Mouse (Mus musculus) adrenal gland, adult 18-20 months (tissue): ENCODE data around the gene Myo3b. TPM values are rescaled to one million over a fixed set of nuclear protein-coding genes. Genes with fewer than 3 reads are reported as not detected.

ENCODE experiments used
- DNase-seq, 2 experiments: peaks; one replicate each; pipeline ENCODE4 v3.0.0; 2021 to 2022; ENCODE audit warnings: low spot score in 2 of 2
- total RNA-seq, 2 experiments: library from RNA; stranded (reverse); gene quantifications; 1 replicate in 1 of 2; 2 replicates in 1 of 2; pipeline ENCODE4 v1.2.3; 2021

Myo3b gene
- total RNA-seq, 2 experiments from 2014 or later = not detected

DNA sequence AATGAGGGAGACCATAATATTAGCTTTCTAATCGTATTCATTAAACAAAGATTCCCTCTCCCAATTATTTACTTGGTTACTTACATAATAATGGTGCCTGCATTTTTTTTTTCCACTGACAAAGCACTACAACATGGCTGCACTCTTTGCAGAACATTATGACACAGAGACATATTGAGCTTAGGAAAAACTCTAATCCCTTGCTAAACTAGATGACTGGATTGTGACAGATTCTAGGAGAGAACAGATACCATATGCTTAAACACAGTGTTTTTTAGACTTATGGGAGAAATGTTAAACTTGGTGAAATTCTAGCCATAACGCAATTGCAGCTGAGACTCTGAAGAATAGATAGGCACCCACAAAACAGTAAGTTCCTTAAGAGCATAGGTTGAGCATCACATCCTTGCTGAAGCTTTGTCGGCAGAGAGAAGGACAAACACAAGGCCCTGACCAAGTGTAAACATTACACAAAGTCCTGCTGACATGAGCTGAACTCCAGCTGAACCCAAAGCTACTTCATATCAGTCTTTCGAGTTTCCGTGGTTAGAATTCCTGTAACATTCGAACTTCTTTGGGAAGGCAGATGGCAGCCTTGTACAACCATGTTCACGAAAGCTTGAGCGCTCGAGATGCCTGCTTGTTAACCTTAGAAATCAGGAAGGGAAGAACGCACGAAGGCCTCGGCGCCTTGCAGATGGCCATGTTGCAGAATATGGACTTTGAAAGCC is 382.4 kb downstream of the Myo3b start:
- DNase-seq = no peak

DNA sequence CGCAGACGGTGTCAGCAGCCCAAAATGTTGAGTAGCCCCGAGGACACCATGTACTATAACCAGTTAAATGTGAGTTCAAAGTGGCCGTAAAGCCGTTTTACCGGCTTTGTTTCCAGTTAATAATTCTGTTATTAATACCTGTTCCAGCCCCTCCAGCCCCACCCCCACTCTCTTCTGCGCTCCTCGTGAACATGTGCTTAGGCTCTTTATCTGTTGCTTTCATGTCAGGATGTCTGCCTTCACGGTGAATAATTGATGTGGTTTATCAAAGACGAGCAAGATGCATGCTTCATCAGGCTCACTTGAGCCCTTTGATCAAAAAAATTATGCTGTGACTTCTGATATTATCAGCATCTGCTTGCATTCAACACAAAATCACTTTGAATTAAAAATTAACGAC is 386.7 kb downstream of the Myo3b start:
- no peak for DNase-seq

GRCm38 (mm10) chr2:70443035-70443434 is 404.1 kb downstream of the Myo3b start:
- peak in 1 of 2 experiments; percentile 24 for DNase-seq

GRCm38 (mm10) chr2:70444141-70444540 is 405.2 kb downstream of the Myo3b start:
- no peak for DNase-seq

GRCm38 (mm10) chr2:70456205-70456604 is 417.3 kb downstream of the Myo3b start:
- DNase-seq = no peak

- DNase-seq = no peak
Measured at GRCm38 (mm10) chr2:70463606-70464005, 424.7 kb downstream of the Myo3b start.

- no peak for DNase-seq
Measured at GRCm38 (mm10) chr2:70471136-70471535, 432.2 kb downstream of the Myo3b start.

- peak; percentile 35 to 37 for DNase-seq
Measured at GRCm38 (mm10) chr2:70471861-70472620, 433.1 kb downstream of the Myo3b start.

Other genes with a start within 250 kb of the Myo3b start
- gene Ccdc173, start 249.6 kb upstream of the Myo3b start, total RNA-seq = 1 to 10 TPM; 1.1 to 1.3 TPM
- gene Phospho2, start 249.5 kb upstream of the Myo3b start, total RNA-seq = 10 to 100 TPM; 27.7 to 28.4 TPM
- gene Klhl23, start 217.2 kb upstream of the Myo3b start, total RNA-seq = 1 to 10 TPM; 5.9 to 6.0 TPM
- gene Ssb, start 177.6 kb upstream of the Myo3b start, total RNA-seq = 100 to 1,000 TPM; 137 to 172 TPM
- 10 to 100 TPM; 15.7 to 17.3 TPM for gene Mettl5, start 153.5 kb upstream of the Myo3b start, total RNA-seq
- gene Ubr3, start 141.9 kb upstream of the Myo3b start, total RNA-seq = 10 to 100 TPM; 66.6 to 85.9 TPM